Mouse (Mus musculus): ENCODE results near the gene Dnajb5.
"Not testable (repeated sequence)": the region's sequence is repeated elsewhere in the genome, so short reads cannot be mapped to it uniquely, and the experiment has no call there.

The Dnajb5 gene

GRCm38 (mm10) chr4:42969304-42969703, 19.7 kb downstream of the Dnajb5 start, which contains the start of gene 1700022I11Rik:
Gene 1700022I11Rik, plus strand, starts transcription at chr4:42969604.
- no peak for DNase-seq (ENCODE audit: low spot score)

- no peak for DNase-seq (ENCODE audit: low spot score)
Observed at GRCm38 (mm10) chr4:42972952-42973351, 23.3 kb downstream of the Dnajb5 start.

- DNase-seq (ENCODE audit: low spot score) = no peak
Observed at GRCm38 (mm10) chr4:42973868-42974267, 24.3 kb downstream of the Dnajb5 start.

- no peak for DNase-seq (ENCODE audit: low spot score)
Observed at GRCm38 (mm10) chr4:42978062-42978461, 28.4 kb downstream of the Dnajb5 start.

GRCm38 (mm10) chr4:42980467-42980866, 30.9 kb downstream of the Dnajb5 start:
- DNase-seq (ENCODE audit: low spot score) = not testable (repeated sequence)

- DNase-seq (ENCODE audit: low spot score) = no peak
Observed at GRCm38 (mm10) chr4:42988296-42988695, 38.7 kb downstream of the Dnajb5 start.

- no peak for DNase-seq (ENCODE audit: low spot score)
Observed at GRCm38 (mm10) chr4:42998022-42998421, 48.4 kb downstream of the Dnajb5 start.

- DNase-seq (ENCODE audit: low spot score) = peak; percentile 80
Observed at GRCm38 (mm10) chr4:42999451-43000140, 50.0 kb downstream of the Dnajb5 start.

- peak; percentile 98 for DNase-seq (ENCODE audit: low spot score)
Observed at GRCm38 (mm10) chr4:43000141-43000986, 50.8 kb downstream of the Dnajb5 start, which contains the start of gene Vcp. Gene Vcp, minus strand, starts transcription at chr4:43000507.

GRCm38 (mm10) chr4:43001272-43001671, 51.7 kb downstream of the Dnajb5 start:
- DNase-seq (ENCODE audit: low spot score) = no peak

- no peak for DNase-seq (ENCODE audit: low spot score)
Observed at GRCm38 (mm10) chr4:43002756-43003439, 53.3 kb downstream of the Dnajb5 start.

GRCm38 (mm10) chr4:43004951-43005350, 55.3 kb downstream of the Dnajb5 start:
- DNase-seq (ENCODE audit: low spot score) = no peak

- no peak for DNase-seq (ENCODE audit: low spot score)
Observed at GRCm38 (mm10) chr4:43005765-43006164, 56.2 kb downstream of the Dnajb5 start.
